Mouse (Mus musculus) lung, adult 10 weeks (tissue): ENCODE results near the gene Nol8. TPM values are rescaled to one million over a fixed set of nuclear protein-coding genes. Genes with fewer than 3 reads are reported as not detected.

ENCODE experiments used
- polyA plus RNA-seq: library from polyadenylated mRNA; stranded (reverse); fragments of 350-450 nt; fragmentation: Illumina TruSeq; extraction: RNeasy Lipid Tissue Mini Kit (QIAGEN cat#74804); gene quantifications from one replicate; pipeline ENCODE4 v1.2.3, GENCODE M21; 2014; ENCODE audit warnings: low read depth, low replicate concordance; ENCODE audit not compliant: insufficient read depth

Gene Nol8
- polyA plus RNA-seq, result 5.1 TPM

DNA sequence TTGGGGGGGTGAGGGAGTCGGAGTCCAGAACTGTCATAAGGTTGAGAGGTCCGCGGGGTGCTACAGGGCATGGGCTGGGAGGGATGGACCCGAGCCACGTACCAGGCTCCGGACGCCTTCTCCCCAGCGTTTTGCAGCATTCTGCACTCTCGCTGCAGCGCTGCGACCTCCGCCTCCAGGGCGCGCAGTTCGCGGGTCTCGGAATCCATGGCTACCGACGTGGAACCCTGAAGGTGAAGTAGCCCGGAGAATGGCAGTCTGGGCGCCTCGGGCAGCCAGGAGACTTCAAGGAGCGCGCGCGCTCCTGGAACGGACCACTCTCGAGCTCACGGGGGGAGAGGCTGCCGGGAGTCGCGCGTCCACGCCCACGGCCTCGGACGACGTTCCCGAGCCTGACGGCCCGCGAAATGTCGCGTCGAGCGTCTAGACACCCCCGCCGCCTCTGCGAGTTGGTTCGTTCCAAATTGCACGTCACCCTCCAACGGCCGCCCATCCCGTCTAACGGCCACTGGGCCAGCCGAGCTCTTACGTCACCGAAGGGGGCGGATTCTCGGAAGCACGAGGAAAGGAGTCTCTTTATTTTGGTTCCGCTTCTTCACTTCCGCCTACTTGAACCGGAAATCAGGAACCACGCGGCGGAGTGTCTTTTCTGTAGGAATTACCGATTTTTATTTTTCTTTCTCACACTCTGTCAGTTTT is at the start of gene Nol8, which contains the start of gene Cenpp:
Gene Nol8 (plus strand): TSS at position 598 of the 699 bp plus-strand sequence.
Gene Cenpp (minus strand): TSS at position 305 of the 699 bp plus-strand sequence.

DNA sequence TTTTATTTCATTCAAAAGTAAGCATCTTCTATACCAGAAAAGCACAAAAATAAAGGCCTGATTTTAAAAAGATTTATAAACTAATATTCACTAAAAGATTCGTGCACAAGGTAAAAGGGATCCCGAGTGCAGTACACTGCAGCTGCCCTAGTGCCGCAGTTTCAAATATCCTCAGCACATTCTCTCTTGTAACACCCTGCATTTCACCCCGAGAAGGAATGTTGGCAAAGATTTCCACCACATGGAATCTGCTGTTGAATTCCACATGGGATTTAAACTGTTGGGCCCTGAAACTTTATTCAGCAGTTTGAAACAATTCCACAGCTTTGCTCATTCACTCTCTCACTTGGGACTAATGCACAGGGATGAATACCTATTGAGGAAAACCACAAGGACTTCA is 45.2 kb upstream of the Nol8 start, which contains the start of gene Ogn:
Gene Ogn (plus strand): TSS at position 333 of the 400 bp plus-strand sequence.

DNA sequence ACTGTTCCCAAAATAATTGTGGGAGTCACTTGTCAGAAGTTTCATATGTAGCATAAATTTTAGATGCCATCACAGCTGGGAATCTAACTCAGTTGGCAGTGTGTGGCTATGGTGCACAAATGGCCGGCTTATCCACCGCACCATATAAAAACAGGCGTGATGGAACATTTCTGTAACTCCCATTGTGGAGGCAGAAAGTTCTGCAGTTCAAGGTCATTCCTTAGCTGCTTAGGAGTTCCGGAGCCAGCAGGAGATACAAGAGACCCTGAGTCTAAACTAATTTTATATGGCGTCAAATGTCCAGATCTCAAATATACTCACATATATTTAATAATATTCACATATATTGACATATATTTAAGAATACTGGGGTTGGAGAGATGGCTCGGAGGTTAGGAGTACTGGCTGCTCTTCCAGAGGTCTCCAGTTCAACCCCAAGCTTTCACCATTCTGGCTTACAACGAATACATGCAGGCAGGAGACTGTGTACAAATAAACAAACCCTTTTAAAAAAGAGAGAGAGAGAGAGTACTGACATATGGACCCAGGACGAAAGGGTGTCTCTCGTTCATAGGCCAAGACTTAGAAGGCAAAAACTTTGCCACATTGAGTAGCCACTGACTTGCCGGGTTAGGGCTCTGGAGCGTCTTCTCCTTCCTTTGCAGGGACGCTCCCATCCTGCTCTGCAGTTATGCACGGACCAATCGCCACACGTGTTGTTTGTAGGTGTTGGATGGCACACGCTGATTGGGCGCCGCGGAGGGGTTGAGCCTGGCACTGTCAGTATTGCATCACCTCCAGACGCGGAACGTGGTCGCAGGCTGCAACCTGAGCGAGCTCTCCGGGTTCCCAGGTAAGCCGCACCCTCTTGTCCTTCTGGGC is 28.7 kb downstream of the Nol8 start, which contains the start of gene Iars:
Gene Iars (plus strand): TSS at position 750 of the 882 bp plus-strand sequence.

Other genes starting within 250 kb of the Nol8 start
- gene Ippk, start 231.8 kb upstream of the Nol8 start, polyA plus RNA-seq, result 8.8 TPM
- not detected for gene Tes3-ps, start 159.8 kb upstream of the Nol8 start, polyA plus RNA-seq
- 10.1 TPM for gene Ecm2, start 148.3 kb upstream of the Nol8 start, polyA plus RNA-seq
- 13.5 TPM for gene Aspn, start 108.6 kb upstream of the Nol8 start, polyA plus RNA-seq
- gene Omd, start 70.6 kb upstream of the Nol8 start, polyA plus RNA-seq, result 2.6 TPM
- gene Ogn, start 45.0 kb upstream of the Nol8 start, polyA plus RNA-seq, result 173 TPM
- gene Cenpp, start 293 bp upstream of the Nol8 start, polyA plus RNA-seq, result 0.85 TPM
- gene Iars, start 29.0 kb downstream of the Nol8 start, polyA plus RNA-seq, result 8.7 TPM
- gene Gm30302, start 145.9 kb downstream of the Nol8 start, polyA plus RNA-seq, result not detected